Mouse (Mus musculus) lung, postnatal 0 days (tissue): Measurements from ENCODE around the gene Atf6.

ENCODE experiments used
- CTCF ChIP-seq: IDR thresholded peaks from 2 replicates; pipeline ENCODE4 v1.5.1; 2016; ENCODE audit warnings: antibody characterized with exemption, mild to moderate bottlenecking
- EP300 ChIP-seq: IDR thresholded peaks from 2 replicates; pipeline ENCODE4 v1.6.1; 2016; ENCODE audit warnings: antibody characterized with exemption, mild to moderate bottlenecking, control low read depth

DNA sequence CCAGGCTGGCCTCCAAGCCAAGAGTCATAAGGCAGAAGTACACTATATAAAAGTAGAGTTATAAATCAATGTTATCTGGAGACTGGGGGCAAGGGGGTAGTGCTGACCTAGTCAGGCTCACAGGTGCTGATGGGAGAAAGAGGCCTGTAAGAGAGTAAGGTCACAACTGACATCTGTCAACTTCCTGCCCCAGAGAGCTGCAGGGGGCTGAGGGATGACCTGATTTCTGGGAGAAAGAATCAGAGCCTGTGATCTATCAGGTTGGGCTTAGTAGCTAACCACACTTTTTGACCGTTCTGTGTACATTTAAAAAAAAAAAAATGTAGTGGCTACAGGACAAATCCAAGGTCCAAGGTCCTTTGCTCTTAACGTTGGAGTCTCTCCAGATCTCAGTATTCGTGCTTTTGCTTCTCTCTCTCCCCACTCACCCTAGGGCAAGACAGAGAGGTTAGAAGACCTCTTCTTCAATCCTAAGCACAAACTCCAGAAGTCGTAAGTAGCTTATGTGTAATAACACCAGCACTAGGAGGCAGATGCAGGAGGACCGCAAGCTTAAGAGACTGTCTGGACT is 15.4 kb upstream of the Atf6 start:
- TF ChIP-seq CTCF (no peak), EP300 (no peak)
